Mouse (Mus musculus) megakaryocyte, embryonic 14.5 days (primary cell): ENCODE measurements around the gene U2af2.

ENCODE experiments used
- FLI1 ChIP-seq: IDR thresholded peaks from 2 replicates; pipeline ENCODE4 v1.6.1; 2012; ENCODE audit warnings: low read length, inconsistent platforms, mixed read lengths
- GATA1 ChIP-seq: IDR thresholded peaks from 3 replicates; pipeline ENCODE4 v1.6.1; 2012; ENCODE audit warnings: mixed read lengths, low read length, inconsistent platforms, borderline replicate concordance

GRCm38 (mm10) chr7:5080010-5080751 lies 18.2 kb downstream of the U2af2 start, which contains the start of gene Epn1:
- no peak for TF ChIP-seq GATA1
- TF ChIP-seq FLI1 = peak; percentile 98
